Mouse (Mus musculus): ENCODE data around the gene Mga. TPM values are rescaled to one million over a fixed set of nuclear protein-coding genes. Genes with fewer than 3 reads are reported as not detected.

Gene Mga
- total RNA-seq, 2 experiments from 2014 or later = 57.4 to 70.3 TPM

DNA sequence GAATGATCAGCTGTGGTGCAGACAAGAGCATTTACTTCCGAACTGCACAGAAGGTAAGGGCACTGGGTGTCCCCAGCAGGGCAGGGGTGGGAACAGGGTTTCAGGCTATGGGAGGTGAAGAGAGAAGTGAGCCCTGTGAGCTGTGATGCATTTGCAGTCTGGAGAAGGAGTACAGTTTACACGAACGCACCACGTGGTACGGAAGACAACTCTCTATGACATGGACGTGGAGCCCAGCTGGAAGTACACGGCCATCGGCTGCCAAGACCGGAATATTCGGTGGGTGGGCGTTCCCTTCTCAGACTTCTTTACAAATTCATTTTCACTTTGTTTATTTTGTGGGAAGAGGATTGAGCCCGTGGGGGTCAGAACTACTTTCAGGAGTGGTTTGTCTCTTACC, 120.6 kb downstream of the Mga start:
- no peak for DNase-seq (ENCODE audit: extremely low spot score in 1 of 2, low spot score in 1 of 2)

Small RNAs within 50 kb of the gene (microRNA-seq; reads per million reads assigned to microRNA genes)
- gene Mir7665 = 0 to 0.37 reads per million in 2 experiments

Other genes starting within 250 kb of the Mga start
- gene Ndufaf1, start 234.4 kb upstream of the Mga start, total RNA-seq (2021) = 10 to 100 TPM; 32.0 to 32.1 TPM
- gene Rtf1, start 222.2 kb upstream of the Mga start, total RNA-seq (2021) = 10 to 100 TPM; 54.9 to 62.3 TPM
- gene Itpka, start 154.9 kb upstream of the Mga start, total RNA-seq (2021) = 100 to 1,000 TPM; 283 to 285 TPM
- gene Ltk, start 136.8 kb upstream of the Mga start, total RNA-seq (2021) = 10 to 100 TPM; 10.5 to 12.9 TPM
- gene Rpap1, start 109.7 kb upstream of the Mga start, total RNA-seq (2021) = 10 to 100 TPM; 18.4 to 19.7 TPM
- 10 to 100 TPM; 87.0 to 88.2 TPM for gene Tyro3, start 99.5 kb upstream of the Mga start, total RNA-seq (2021)
- 10 to 100 TPM; 41.3 to 51.0 TPM for gene Mapkbp1, start 75.5 kb downstream of the Mga start, total RNA-seq (2021)
- 1 to 10 TPM; 4.2 to 5.3 TPM for gene Jmjd7, start 130.3 kb downstream of the Mga start, total RNA-seq (2021)
- gene Gm28042, start 130.3 kb downstream of the Mga start, total RNA-seq (2021) = 1 to 10 TPM; 1.5 to 2.1 TPM
- gene Pla2g4b, start 136.2 kb downstream of the Mga start, total RNA-seq (2021) = 1 to 10 TPM; 3.3 TPM

All from layer of hippocampus, postnatal 25 days (tissue).